Mouse (Mus musculus) kidney, postnatal 14 days (tissue): ENCODE results near the gene Cep19.

ENCODE experiments used
- DNase-seq: peaks from one replicate; pipeline ENCODE4 v3.0.0; 2022; ENCODE audit warnings: mixed read lengths

Cep19 gene

GRCm38 (mm10) chr16:32153976-32154375 lies 54.4 kb downstream of the Cep19 start:
- no peak for DNase-seq

- peak; percentile 45 for DNase-seq
Observed at GRCm38 (mm10) chr16:32154437-32154836, 54.8 kb downstream of the Cep19 start.

- DNase-seq: no peak
Observed at GRCm38 (mm10) chr16:32156719-32157118, 57.1 kb downstream of the Cep19 start.

DNA sequence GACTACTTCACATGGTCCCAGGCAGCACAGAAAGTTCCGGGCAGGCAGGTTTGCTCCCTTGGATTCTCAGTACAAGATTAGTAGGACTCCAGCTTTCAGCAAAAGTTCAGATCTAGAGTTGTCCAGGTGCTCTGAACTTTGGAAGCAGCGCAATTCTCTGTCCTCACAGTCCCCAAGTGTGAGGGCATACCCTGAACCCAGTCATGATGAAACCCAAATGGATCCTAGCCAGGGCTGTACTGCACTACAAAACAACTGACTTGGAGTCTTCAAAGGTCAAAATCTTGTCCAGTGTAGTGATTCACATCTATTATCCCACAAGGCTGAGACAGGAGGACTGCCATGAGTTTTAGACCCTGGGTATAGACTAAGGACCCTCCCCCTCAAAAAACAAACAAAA lies 57.8 kb downstream of the Cep19 start:
- DNase-seq: no peak
